Mouse (Mus musculus) macrophage (primary cell): ENCODE measurements around the gene Ltb. TPM values are rescaled to one million over a fixed set of nuclear protein-coding genes. Genes with fewer than 3 reads are reported as not detected.

ENCODE experiments used
- H3K27ac ChIP-seq: fragments of 350-480 bp; formaldehyde crosslinking; 2 replicates; pipeline ENCODE4 v1.9.0; 2021
- H3K36me3 ChIP-seq: fragments of 350-480 bp; formaldehyde crosslinking; 2 replicates; pipeline ENCODE4 v1.9.0; 2021; ENCODE audit errors: inconsistent target
- H3K4me3 ChIP-seq: fragments of 350-480 bp; formaldehyde crosslinking; 2 replicates; pipeline ENCODE4 v1.9.0; 2021; ENCODE audit errors: inconsistent target
- H3K79me2 ChIP-seq: fragments of 350-480 bp; formaldehyde crosslinking; 2 replicates; pipeline ENCODE4 v1.9.0; 2021; ENCODE audit errors: inconsistent target
- WGBS: methylation state at CpG from one replicate; pipeline ENCODE4 v1.1.7; 2026; ENCODE audit warnings: inconsistent platforms; ENCODE audit not compliant: missing documents; 5-methylcytosine and 5-hydroxymethylcytosine counted together
- polyA plus RNA-seq: library from polyadenylated mRNA; stranded (reverse); fragments of 250-400 nt; gene quantifications from 3 replicates; pipeline ENCODE4 v1.2.4, GENCODE M21; 2018; ENCODE audit warnings: inconsistent platforms

Gene Ltb
- polyA plus RNA-seq, 1 experiment from 2014 or later, result 0.50 TPM

DNA sequence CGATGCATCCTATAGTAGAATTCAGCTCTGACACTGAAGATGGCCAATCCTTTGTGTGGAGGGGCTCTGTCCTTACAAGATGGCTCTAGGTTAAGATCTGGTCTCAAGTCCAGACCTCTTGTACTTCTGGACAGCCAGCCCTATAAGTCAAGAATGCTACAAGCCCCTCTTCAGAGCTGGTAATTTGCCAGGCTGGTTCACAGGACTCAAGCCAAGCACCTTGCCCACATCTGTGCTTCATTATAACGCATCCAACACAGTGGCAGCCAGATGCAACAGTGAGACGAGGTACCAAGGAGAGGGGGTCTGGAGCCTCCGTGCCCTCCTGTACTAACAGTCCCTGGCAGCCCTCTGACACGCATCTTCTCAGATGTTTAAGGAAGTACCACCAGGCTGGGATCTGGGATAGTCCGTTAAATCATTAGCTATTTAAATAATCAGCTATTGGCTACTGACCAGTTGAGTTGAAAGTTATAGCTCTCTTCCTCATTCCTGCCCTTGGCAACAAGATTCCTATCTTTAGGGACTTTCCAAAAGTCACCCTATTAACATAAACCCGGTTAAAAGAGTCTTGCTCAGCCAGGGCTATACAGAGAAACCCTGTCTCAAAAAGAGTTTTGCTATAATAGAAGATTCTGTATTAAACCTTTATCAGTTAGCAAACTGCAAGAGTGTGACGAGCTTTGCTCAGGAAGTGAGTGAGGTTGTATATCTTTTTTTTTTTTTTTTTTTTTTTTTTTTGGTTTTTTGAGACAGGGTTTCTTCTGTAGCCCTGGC is 19.9 kb upstream of the Ltb start:
- Histone ChIP-seq H3K4me3 (no peak overlapping the region), H3K27ac (peak overlapping the region; percentile 88), H3K79me2 (peaks cover 30% of the 10 kb centered on the region; the same call in 1 of the 2 replicates), H3K36me3 (peaks cover 14% of the 10 kb centered on the region; the same call in 1 of the 2 replicates)
- 49% methylated on average over 7 of the region's 8 CpGs for WGBS

GRCm38 (mm10) chr17:35175382-35175781 is 18.9 kb upstream of the Ltb start:
- Histone ChIP-seq H3K27ac (no peak overlapping the region), H3K79me2 (peaks cover 20% of the 10 kb centered on the region; the same call in 1 of the 2 replicates)

DNA sequence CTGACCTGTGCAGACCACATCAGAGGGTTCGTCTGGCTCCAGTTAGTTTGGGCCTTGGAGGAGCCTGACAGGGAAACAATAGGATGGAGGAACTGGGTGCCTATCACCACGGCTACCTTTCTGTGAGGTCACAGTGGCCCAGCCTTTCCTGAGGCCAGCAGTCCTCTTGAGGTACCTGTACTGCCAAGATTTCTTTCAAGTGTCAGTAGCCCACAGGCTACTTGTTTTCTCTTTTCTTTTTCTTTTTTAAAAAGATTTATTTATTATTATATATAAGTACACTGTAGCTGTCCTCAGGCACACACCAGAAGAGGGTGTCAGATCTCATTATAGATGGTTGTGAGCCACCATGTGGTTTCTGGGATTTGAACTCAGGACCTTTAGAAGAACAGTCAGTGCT is 18.3 kb upstream of the Ltb start, which contains the start of gene Aif1:
Gene Aif1 (minus strand): TSS at position 101 of the 400 bp plus-strand sequence.
- peaks cover 15% of the 10 kb centered on the region; the same call in 1 of the 2 replicates for H3K79me2 ChIP-seq
- H3K4me3 ChIP-seq, result no peak within 1 kb of the TSS
- H3K27ac ChIP-seq, result no peak within 1 kb of the TSS
- 88% methylated on average over 2 of the region's 2 CpGs for WGBS
- H3K36me3 ChIP-seq, result peaks cover 2% of the 10 kb centered on the region; the same call in 1 of the 2 replicates

More at GRCm38 (mm10) chr17:35175382-35175781, 18.9 kb upstream of the Ltb start:
- no peak overlapping the region for H3K4me3 ChIP-seq
- 67% methylated on average over 6 of the region's 6 CpGs for WGBS
- peaks cover 6% of the 10 kb centered on the region; the same call in 1 of the 2 replicates for H3K36me3 ChIP-seq

GRCm38 (mm10) chr17:35178528-35178927 is 15.7 kb upstream of the Ltb start:
- no peak overlapping the region for H3K27ac ChIP-seq
- 20% methylated on average over 5 of the region's 5 CpGs for WGBS
- H3K4me3 ChIP-seq, result no peak overlapping the region
- H3K79me2 ChIP-seq, result no peaks in the 10 kb centered on the region
- no peaks in the 10 kb centered on the region for H3K36me3 ChIP-seq

DNA sequence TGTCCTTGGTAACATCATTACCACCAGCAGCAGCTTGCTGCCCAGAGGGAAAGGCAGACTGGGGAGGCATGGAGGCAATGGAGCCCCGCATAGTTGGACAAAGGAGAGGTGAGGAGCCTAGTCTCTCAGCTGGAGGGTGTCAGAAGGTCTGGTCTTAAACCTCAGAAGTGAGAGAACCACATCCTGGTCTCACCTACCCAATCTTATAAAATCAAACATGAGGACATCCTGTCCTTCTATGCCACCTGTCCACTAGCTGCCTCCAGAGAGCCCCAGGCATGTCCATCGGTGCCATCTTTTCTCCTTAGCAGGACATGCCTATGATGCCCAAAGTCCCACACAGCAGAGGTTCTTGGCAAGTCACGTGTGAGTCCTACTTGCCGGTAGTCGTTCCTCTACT is 14.1 kb upstream of the Ltb start:
- 87% methylated on average over 5 of the region's 5 CpGs for WGBS
- Histone ChIP-seq H3K4me3 (no peak overlapping the region), H3K27ac (no peak overlapping the region), H3K79me2 (peaks cover 2% of the 10 kb centered on the region; the same call in 1 of the 2 replicates), H3K36me3 (peaks cover 12% of the 10 kb centered on the region; the same call in 1 of the 2 replicates)

GRCm38 (mm10) chr17:35185639-35186611 is 8.3 kb upstream of the Ltb start:
- Histone ChIP-seq H3K27ac (peak overlapping the region; percentile 96), H3K36me3 (peaks cover 12% of the 10 kb centered on the region; the same call in 1 of the 2 replicates), H3K4me3 (peak overlapping the region; percentile 61), H3K79me2 (peaks cover 30% of the 10 kb centered on the region)
- WGBS, result 3% methylated on average over 14 of the region's 18 CpGs

DNA sequence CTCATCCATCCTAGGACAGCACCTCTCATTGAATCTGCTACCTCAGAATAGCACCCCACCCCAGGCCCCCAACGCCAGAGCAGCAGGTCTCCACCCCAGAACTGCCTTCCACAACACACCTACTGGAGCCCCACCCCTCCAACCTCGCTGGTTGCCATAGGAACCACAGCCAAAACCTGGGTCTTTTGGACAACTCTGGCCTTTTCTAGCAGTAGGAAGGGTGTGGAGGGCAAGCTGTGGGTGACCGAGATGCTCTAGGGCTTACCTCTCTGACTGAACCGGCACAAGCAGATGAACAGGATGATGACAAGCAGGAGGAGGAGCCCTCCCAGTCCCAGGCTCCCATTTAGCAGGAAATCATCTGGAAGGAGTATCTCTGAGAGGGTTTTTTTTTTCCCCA is 7.6 kb upstream of the Ltb start:
- WGBS, result 3% methylated on average over 4 of the region's 4 CpGs

GRCm38 (mm10) chr17:35187345-35187744 is 6.9 kb upstream of the Ltb start:
- peaks cover 12% of the 10 kb centered on the region; the same call in 1 of the 2 replicates for H3K36me3 ChIP-seq
- H3K79me2 ChIP-seq, result peaks cover 30% of the 10 kb centered on the region
- H3K4me3 ChIP-seq, result peak overlapping the region; percentile 61
- H3K27ac ChIP-seq, result peak overlapping the region; percentile 96
- 41% methylated on average over 4 of the region's 4 CpGs for WGBS

More for the DNA sequence above, 7.6 kb upstream of the Ltb start:
- Histone ChIP-seq H3K4me3 (peak overlapping the region; percentile 61), H3K27ac (peak overlapping the region; percentile 96), H3K79me2 (peaks cover 30% of the 10 kb centered on the region), H3K36me3 (peaks cover 12% of the 10 kb centered on the region; the same call in 1 of the 2 replicates)

DNA sequence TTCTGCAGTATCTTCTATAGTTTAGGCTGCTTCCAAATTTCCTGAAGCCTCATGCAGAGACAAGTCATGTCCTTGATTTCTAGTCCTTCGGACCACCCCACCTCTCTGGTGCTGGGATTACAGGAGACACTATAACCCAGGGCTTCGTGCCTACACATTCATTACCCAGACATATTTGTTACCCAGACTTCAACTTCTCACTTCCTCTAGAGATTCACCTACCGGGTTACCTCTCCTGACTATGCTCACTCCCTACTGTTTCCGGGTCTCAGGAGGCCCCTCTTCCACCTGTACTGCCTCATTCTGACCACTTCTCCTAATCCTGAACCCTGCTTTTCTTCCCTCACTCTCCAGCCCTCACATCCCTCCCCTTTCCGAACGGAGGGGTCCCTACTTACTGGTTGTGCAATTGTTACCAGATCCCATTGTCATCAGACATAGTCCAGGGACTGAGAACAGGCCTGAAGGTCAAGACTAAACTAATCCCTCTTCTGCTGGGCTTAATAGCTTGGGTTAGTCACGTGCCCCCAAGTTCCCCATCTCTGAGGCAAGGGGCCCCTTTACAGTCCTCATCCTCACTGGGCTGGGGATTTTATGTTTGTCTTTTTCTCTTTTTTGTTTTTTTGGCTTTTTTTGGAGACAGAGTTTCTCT is 6.2 kb upstream of the Ltb start, which contains the start of gene Lst1:
Gene Lst1 (minus strand): TSS at position 481 of the 652 bp plus-strand sequence.
- H3K4me3 ChIP-seq, result peak within 1 kb of the TSS; percentile 61

DNA sequence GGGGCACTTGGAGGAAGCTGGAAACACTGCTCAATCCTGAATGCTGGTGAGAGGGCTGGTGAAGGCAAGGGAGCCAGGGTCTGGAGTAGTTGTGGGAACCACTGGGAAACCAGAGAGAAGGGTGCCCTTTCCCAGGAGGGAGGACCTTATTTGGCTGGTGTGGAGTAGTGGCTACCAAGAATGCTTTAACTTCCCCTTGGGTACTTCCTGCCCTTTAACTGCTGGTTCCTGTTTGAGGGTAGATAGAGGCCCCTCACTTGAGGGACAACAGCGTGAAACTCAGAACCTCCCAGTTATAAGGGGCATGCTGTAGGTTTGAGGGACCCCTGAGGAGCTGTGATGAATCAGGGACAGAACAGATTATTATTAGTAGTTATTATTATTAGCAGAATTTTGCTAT is 5.1 kb upstream of the Ltb start:
- Histone ChIP-seq H3K79me2 (peaks cover 30% of the 10 kb centered on the region), H3K27ac (peak overlapping the region; percentile 96), H3K36me3 (peaks cover 9% of the 10 kb centered on the region; the same call in 1 of the 2 replicates), H3K4me3 (no peak overlapping the region)
- WGBS, result 0% methylated on average over 1 of the region's 1 CpGs

More for the DNA sequence above, 6.2 kb upstream of the Ltb start, which contains the start of gene Lst1:
- peak within 1 kb of the TSS; percentile 96 for H3K27ac ChIP-seq
- H3K79me2 ChIP-seq, result peaks cover 30% of the 10 kb centered on the region
- H3K36me3 ChIP-seq, result peaks cover 12% of the 10 kb centered on the region; the same call in 1 of the 2 replicates
- 8% methylated on average over 7 of the region's 7 CpGs for WGBS

DNA sequence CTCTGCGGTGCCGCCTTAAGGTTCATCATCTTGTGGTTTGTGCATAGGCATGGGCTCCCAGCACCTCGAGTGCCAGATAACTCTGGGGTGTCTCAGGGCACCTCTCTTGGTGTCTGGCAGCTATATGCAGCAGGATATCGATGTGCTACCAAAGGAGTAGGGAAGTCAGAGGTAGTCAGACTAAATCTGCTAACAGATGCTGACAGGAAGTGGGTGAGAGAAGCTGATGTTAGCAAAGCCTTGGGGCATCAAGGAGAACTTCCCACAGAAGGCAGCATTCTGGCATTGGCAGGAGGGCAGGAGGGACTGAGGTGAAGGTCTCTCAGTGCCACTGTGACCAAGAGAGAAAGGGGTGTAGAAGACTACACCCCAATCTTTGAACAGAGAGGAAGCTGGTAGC is 4.1 kb upstream of the Ltb start:
- peak overlapping the region; percentile 96 for H3K27ac ChIP-seq
- H3K36me3 ChIP-seq, result no peaks in the 10 kb centered on the region
- H3K79me2 ChIP-seq, result peaks cover 28% of the 10 kb centered on the region
- no peak overlapping the region for H3K4me3 ChIP-seq
- 7% methylated on average over 4 of the region's 4 CpGs for WGBS

- WGBS, result 86% methylated on average over 2 of the region's 2 CpGs
- H3K27ac ChIP-seq, result no peak overlapping the region
- H3K4me3 ChIP-seq, result no peak overlapping the region
- H3K36me3 ChIP-seq, result no peaks in the 10 kb centered on the region
- peaks cover 19% of the 10 kb centered on the region for H3K79me2 ChIP-seq
Measured at GRCm38 (mm10) chr17:35191723-35192122, 2.5 kb upstream of the Ltb start.

- peak overlapping the region; percentile 37 for H3K27ac ChIP-seq
- peaks cover 7% of the 10 kb centered on the region for H3K79me2 ChIP-seq
- 22% methylated on average over 5 of the region's 5 CpGs for whole genome bisulfite sequencing
- H3K36me3 ChIP-seq, result no peaks in the 10 kb centered on the region
- H3K4me3 ChIP-seq, result no peak overlapping the region
Measured at GRCm38 (mm10) chr17:35192924-35193323, 1.3 kb upstream of the Ltb start.
